Mouse (Mus musculus) small intestine, adult 2 months (tissue): ENCODE results near the gene Pgbd1.

ENCODE experiments used
- CTCF ChIP-seq: fragments of 200-500 bp; IDR thresholded peaks from 2 replicates; pipeline ENCODE4 v1.5.1; 2012; ENCODE audit warnings: low read depth, mild to moderate bottlenecking, control low read depth, inconsistent platforms, low read length, moderate library complexity, mixed read lengths; ENCODE audit not compliant: insufficient replicate concordance, insufficient read length; ENCODE audit errors: extremely low read depth
- POLR2A ChIP-seq: fragments of 200-500 bp; IDR thresholded peaks from 2 replicates; pipeline ENCODE4 v1.6.1; 2012; ENCODE audit warnings: low read depth, mild to moderate bottlenecking, control low read depth, inconsistent platforms, low read length, moderate library complexity

DNA sequence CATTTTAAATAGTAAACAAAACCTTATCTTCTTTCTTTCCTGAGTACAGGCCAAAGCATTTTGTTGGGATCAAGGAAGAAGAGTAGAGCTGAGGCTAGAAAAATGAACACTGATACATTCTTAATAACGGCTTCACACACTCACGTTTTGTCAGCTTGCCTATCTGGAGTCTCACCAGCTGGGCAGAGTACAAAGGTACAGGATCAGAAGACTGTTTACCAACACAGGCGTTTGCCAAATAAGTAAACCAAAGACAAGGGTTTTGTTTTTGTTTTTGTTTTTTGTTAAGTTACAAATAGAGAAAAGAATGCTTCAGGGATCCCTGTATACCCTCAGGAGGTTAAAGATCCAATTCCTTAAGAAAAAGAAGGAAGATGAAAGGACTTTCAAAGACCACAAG, 39.7 kb downstream of the Pgbd1 start:
- TF ChIP-seq CTCF (no peak), POLR2A (no peak)
